Mouse (Mus musculus) neural tube, embryonic 11.5 days (tissue): ENCODE measurements at regions not wholly inside any gene's neighbourhood (a gene's known extent, or its start where the extent isn't known, plus 50 kb on each side); places are given as distances from the start of the nearest gene placed in this dataset.

ENCODE experiments used
- ATAC-seq: fragments of 200-750 bp; cut with Nextera tagmentation; 2 replicates; pipeline ENCODE4 v1.8.0; 2017; ENCODE audit warnings: moderate number of reproducible peaks, mild to moderate bottlenecking, moderate TSS enrichment, moderate library complexity; ENCODE audit not compliant: insufficient read depth, low FRiP score, low TSS enrichment
- DNase-seq: peaks from one replicate; pipeline ENCODE4 v3.0.0-alpha.2; 2015; ENCODE audit warnings: low spot score
- H3K27ac ChIP-seq: fragments of 300-500 bp; sonication (generic); 2 replicates; pipeline ENCODE4 v1.5.1; 2014; ENCODE audit warnings: low read depth, mild to moderate bottlenecking, low read length
- H3K27me3 ChIP-seq: fragments of 300-500 bp; sonication (generic); 2 replicates; pipeline ENCODE4 v1.6.1; 2014; ENCODE audit warnings: mild to moderate bottlenecking, low read length, mixed read lengths; ENCODE audit not compliant: control insufficient read depth, insufficient read depth
- H3K36me3 ChIP-seq: fragments of 300-500 bp; sonication (generic); 2 replicates; pipeline ENCODE4 v1.6.1; 2014; ENCODE audit warnings: mild to moderate bottlenecking, low read length, moderate library complexity, mixed read lengths; ENCODE audit not compliant: control insufficient read depth, insufficient read depth
- H3K4me1 ChIP-seq: fragments of 300-500 bp; sonication (generic); 2 replicates; pipeline ENCODE4 v1.6.1; 2014; ENCODE audit warnings: low read length, mixed read lengths; ENCODE audit not compliant: control insufficient read depth, insufficient read depth
- H3K4me2 ChIP-seq: fragments of 300-500 bp; sonication (generic); 2 replicates; pipeline ENCODE4 v1.6.1; 2014; ENCODE audit warnings: low read depth, mild to moderate bottlenecking, moderate library complexity
- H3K4me3 ChIP-seq: fragments of 300-500 bp; sonication (generic); 2 replicates; pipeline ENCODE4 v1.5.1; 2014; ENCODE audit warnings: low read depth, low read length
- H3K9ac ChIP-seq: fragments of 300-500 bp; sonication (generic); 2 replicates; pipeline ENCODE4 v1.6.1; 2014; ENCODE audit warnings: mild to moderate bottlenecking, low read length
- H3K9me3 ChIP-seq: fragments of 300-500 bp; sonication (generic); 2 replicates; pipeline ENCODE4 v1.6.1; 2016; ENCODE audit warnings: low read length; ENCODE audit not compliant: control insufficient read depth
- WGBS: fragments of 180-500 bp; shearing (Covaris S2); extraction: QIAGEN DNeasy Blood & Tissue Kit; methylation state at CpG from one replicate; pipeline ENCODE4 v1.1.7; 2014; 5-methylcytosine and 5-hydroxymethylcytosine counted together

GRCm38 (mm10) chr1:119301258-119301657 lies 120.8 kb downstream of the Inhbb start:
- Histone ChIP-seq H3K36me3 (no peaks in the 10 kb centered on the region), H3K4me2 (no peak overlapping the region), H3K9ac (no peak overlapping the region), H3K9me3 (no peaks in the 10 kb centered on the region), H3K27ac (no peak overlapping the region), H3K4me1 (peaks cover 6% of the 10 kb centered on the region), H3K4me3 (no peak overlapping the region), H3K27me3 (no peaks in the 10 kb centered on the region)
- no peak for DNase-seq
- 91% methylated on average over 11 of the region's 11 CpGs for WGBS
- ATAC-seq, result no peak

DNA sequence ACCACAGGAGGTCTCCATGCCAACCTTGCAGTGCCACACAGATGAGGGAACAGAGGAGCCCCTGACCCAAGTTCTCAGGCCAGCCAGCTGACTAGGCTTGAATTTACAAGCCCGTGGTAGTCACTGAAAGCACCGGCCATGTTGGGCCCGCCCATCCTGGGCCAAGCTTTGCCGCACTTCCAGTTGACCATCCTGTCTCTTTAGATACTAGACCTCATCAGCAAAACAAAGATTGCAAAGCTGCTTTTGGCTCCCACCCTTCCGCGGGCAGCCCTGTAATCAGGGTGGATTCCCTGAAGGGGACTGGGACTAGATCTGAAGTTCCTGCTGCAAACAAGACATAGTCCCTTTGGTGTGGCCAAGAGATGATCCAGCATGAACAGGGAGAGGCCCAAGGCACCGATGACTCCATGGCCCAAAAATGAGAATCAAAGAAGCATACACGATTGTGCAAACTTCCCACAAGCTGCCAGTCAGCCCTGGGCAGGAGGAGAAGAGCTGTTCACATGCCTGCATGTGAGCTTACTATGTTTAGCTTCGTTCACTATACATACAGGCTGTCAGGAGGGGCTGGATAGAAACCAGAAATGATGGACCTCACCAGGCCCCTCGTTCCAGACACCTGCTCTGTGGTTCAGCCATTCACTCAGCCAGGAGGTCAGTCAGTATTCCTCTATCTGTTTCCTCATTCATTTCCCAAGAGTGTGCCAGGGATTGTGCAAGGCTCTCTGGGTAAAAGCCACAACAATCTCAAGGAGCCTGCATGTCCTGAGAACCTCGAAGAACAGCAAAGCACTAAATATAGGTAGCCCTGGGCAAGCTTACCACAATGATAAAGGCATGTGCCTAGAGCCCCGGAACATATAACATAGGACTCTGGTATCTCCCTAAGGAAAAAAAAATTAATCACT lies 122.0 kb downstream of the Inhbb start:
- Histone ChIP-seq H3K27ac (no peak overlapping the region), H3K27me3 (no peaks in the 10 kb centered on the region), H3K4me3 (no peak overlapping the region), H3K4me2 (no peak overlapping the region), H3K4me1 (peaks cover 2% of the 10 kb centered on the region), H3K36me3 (no peaks in the 10 kb centered on the region), H3K9me3 (no peaks in the 10 kb centered on the region), H3K9ac (no peak overlapping the region)
- DNase-seq (peak; percentile 1), ATAC-seq (no peak)
- 85% methylated on average over 12 of the region's 12 CpGs for WGBS

DNA sequence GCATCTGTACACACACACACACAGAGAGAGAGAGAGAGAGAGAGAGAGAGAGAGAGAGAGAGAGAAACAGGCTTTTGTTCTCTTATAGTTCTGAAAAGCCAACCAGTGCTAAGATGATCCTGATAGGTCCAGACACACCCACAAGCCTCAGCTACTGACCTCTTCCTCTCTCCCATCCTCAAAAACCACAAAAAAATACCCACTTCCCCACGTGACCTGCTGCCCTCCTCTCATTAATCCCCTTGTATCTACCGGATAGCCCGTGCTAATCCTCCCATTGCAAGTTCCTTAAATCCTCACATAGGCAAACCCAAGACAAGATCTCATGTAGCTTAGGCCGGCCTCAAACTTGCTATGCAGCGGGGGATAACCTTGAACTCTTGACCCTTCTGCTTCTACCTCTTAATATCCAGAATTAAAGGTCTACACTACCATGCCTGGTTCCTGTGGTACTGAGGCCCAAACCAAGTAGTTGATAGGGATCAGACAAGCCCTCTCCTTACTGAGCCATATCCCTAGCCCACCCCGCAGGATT lies 123.3 kb downstream of the Inhbb start:
- Histone ChIP-seq H3K4me3 (no peak overlapping the region), H3K36me3 (no peaks in the 10 kb centered on the region), H3K9me3 (no peaks in the 10 kb centered on the region), H3K9ac (no peak overlapping the region), H3K4me1 (no peaks in the 10 kb centered on the region), H3K4me2 (no peak overlapping the region), H3K27ac (no peak overlapping the region), H3K27me3 (no peaks in the 10 kb centered on the region)
- no peak for ATAC-seq
- no peak for DNase-seq
- WGBS, result 86% methylated on average over 6 of the region's 6 CpGs

- H3K9ac ChIP-seq, result no peak overlapping the region
- 85% methylated on average over 8 of the region's 8 CpGs for WGBS
- no peak for ATAC-seq
- no peak for DNase-seq
- no peaks in the 10 kb centered on the region for H3K27me3 ChIP-seq
- H3K4me3 ChIP-seq, result no peak overlapping the region
- H3K9me3 ChIP-seq, result no peaks in the 10 kb centered on the region
- H3K4me1 ChIP-seq, result no peaks in the 10 kb centered on the region
- no peak overlapping the region for H3K27ac ChIP-seq
- H3K4me2 ChIP-seq, result no peak overlapping the region
- H3K36me3 ChIP-seq, result no peaks in the 10 kb centered on the region
Observed at GRCm38 (mm10) chr1:119295121-119295520, 126.9 kb downstream of the Inhbb start.

GRCm38 (mm10) chr1:119293839-119294238 lies 128.2 kb downstream of the Inhbb start:
- 89% methylated on average over 9 of the region's 9 CpGs for WGBS
- Histone ChIP-seq H3K27me3 (no peaks in the 10 kb centered on the region), H3K36me3 (no peaks in the 10 kb centered on the region), H3K4me1 (no peaks in the 10 kb centered on the region), H3K9ac (no peak overlapping the region), H3K4me3 (no peak overlapping the region), H3K4me2 (no peak overlapping the region), H3K9me3 (no peaks in the 10 kb centered on the region), H3K27ac (no peak overlapping the region)
- DNase-seq (no peak), ATAC-seq (no peak)

DNA sequence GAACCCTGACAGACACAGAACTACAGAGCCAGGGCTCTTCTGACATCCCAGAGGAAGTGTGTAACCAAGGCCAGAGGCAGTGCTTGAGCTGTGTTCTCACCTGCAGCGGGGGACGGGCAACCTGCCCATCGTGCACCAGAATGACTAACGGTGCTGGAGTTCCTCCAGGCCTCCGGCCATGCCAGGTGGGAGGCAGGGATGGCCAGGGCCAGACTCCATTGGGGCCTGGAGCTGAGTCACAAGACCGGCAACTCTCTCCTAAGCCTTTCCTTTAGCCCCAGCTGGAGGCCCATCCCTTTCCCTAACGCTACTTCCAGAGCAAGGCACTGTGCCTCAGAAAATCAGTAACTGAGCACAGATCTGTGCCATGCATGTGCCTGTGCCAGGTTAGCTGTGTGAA lies 129.8 kb downstream of the Inhbb start:
- no peaks in the 10 kb centered on the region for H3K4me1 ChIP-seq
- no peaks in the 10 kb centered on the region for H3K9me3 ChIP-seq
- H3K27me3 ChIP-seq, result no peaks in the 10 kb centered on the region
- ATAC-seq (no peak), DNase-seq (no peak)
- WGBS, result 81% methylated on average over 7 of the region's 7 CpGs
- no peak overlapping the region for H3K4me2 ChIP-seq
- no peak overlapping the region for H3K9ac ChIP-seq
- H3K36me3 ChIP-seq, result no peaks in the 10 kb centered on the region
- H3K27ac ChIP-seq, result no peak overlapping the region
- no peak overlapping the region for H3K4me3 ChIP-seq

DNA sequence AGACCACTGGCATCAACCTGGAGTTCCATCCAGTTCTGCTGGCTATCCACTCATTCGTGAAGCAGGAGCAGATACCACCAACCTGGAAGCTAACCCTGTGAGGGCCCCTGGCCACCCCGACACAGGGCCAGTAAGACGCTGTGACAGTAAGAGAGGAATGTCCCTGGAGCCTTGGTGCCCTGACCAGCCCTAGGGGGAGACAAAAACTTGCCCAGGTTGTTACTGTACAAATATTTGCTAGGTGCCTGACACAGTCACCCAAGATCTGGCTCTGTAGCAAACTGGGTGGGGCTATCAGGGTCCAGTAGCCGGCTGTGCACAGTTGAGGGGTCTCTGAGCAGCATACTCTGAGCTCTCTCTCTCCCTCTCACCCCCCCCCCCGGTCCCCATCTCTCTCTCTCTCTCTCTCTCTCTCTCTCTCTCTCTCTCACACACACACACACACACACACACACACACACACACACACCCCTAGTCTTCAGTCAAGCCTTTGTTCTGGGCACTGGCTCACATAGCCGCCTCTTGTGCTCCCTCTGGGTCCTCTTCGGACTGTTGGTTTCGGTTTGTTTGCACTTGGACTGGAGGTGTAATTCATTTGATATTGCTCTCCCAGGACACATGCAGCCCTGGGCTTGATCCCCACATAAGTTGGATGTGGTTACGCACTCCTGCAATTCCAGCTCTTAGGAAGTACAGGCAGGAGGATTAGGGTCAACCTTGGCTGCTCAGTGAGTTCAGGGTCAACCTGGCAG lies 131.7 kb downstream of the Inhbb start:
- Histone ChIP-seq H3K27ac (no peak overlapping the region), H3K4me1 (no peaks in the 10 kb centered on the region), H3K4me3 (no peak overlapping the region), H3K36me3 (no peaks in the 10 kb centered on the region), H3K4me2 (no peak overlapping the region), H3K9ac (no peak overlapping the region), H3K9me3 (no peaks in the 10 kb centered on the region), H3K27me3 (no peaks in the 10 kb centered on the region)
- DNase-seq (no peak), ATAC-seq (no peak)
- 80% methylated on average over 9 of the region's 9 CpGs for WGBS

DNA sequence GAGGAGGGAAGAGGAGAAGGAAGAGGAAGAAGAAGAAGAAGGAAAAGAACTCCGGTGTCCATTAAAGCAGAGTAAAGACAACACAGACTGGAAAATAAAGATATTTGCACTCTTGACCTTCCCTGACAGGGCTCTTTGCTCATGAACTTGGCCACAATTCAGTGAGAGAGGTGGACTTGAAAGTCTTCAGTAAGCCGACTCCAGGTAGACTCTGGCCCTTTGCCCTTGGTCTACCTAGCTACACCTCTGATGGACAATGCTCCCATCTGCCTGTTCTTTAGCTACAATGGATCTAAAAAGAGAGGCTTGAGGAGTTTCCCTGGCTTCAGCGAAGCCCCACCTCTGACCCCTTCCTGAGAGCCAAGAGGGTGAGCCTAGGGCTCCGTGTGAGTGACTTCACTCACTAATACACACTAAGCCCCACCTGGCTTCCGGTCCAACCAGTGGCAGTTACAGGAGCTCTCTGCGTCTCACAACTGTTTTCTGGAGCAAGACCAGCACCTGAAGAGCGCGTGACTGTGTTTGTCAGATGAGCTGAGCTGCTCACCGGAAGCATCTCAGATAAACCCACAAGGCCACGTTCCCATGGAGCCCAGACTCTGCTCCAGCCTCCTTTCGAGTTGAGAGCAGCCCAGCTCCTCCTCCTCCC lies 132.4 kb downstream of the Inhbb start:
- H3K9me3 ChIP-seq, result no peaks in the 10 kb centered on the region
- WGBS, result 93% methylated on average over 11 of the region's 11 CpGs
- H3K9ac ChIP-seq, result no peak overlapping the region
- DNase-seq, result no peak
- H3K4me3 ChIP-seq, result no peak overlapping the region
- no peaks in the 10 kb centered on the region for H3K4me1 ChIP-seq
- no peak overlapping the region for H3K4me2 ChIP-seq
- H3K27me3 ChIP-seq, result no peaks in the 10 kb centered on the region
- H3K27ac ChIP-seq, result no peak overlapping the region
- no peak for ATAC-seq
- no peaks in the 10 kb centered on the region for H3K36me3 ChIP-seq
